Mouse (Mus musculus) neural tube, embryonic 15.5 days (tissue): ENCODE data around the gene Car10. TPM values are rescaled to one million over a fixed set of nuclear protein-coding genes. Genes with fewer than 3 reads are reported as not detected.
"Not testable (repeated sequence)": the region's sequence is repeated elsewhere in the genome, so short reads cannot be mapped to it uniquely, and the experiment has no call there.

Experiments used
- ATAC-seq: fragments of 200-750 bp; cut with Nextera tagmentation; 2 replicates; pipeline ENCODE4 v1.8.0; 2017; ENCODE audit warnings: mild to moderate bottlenecking, moderate TSS enrichment, moderate library complexity; ENCODE audit not compliant: low FRiP score
- H3K27ac ChIP-seq: fragments of 300-500 bp; sonication (generic); replicated peaks from 2 replicates; pipeline ENCODE4 v1.5.1; 2015; ENCODE audit warnings: mild to moderate bottlenecking, inconsistent platforms
- H3K27me3 ChIP-seq: fragments of 300-500 bp; sonication (generic); replicated peaks from 2 replicates; pipeline ENCODE4 v1.6.1; 2015; ENCODE audit warnings: inconsistent platforms
- H3K36me3 ChIP-seq: fragments of 300-500 bp; sonication (generic); 2 replicates; pipeline ENCODE4 v1.6.1; 2015; ENCODE audit warnings: inconsistent platforms
- H3K4me1 ChIP-seq: fragments of 300-500 bp; sonication (generic); 2 replicates; pipeline ENCODE4 v1.6.1; 2015; ENCODE audit warnings: inconsistent platforms
- H3K4me2 ChIP-seq: fragments of 300-500 bp; sonication (generic); 2 replicates; pipeline ENCODE4 v1.6.1; 2015; ENCODE audit warnings: inconsistent platforms, mild to moderate bottlenecking, moderate library complexity
- H3K4me3 ChIP-seq: fragments of 300-500 bp; sonication (generic); replicated peaks from 2 replicates; pipeline ENCODE4 v1.5.1; 2015; ENCODE audit warnings: mild to moderate bottlenecking, inconsistent platforms
- H3K9ac ChIP-seq: fragments of 300-500 bp; sonication (generic); replicated peaks from 2 replicates; pipeline ENCODE4 v1.6.1; 2015; ENCODE audit warnings: mild to moderate bottlenecking, inconsistent platforms
- H3K9me3 ChIP-seq: fragments of 300-500 bp; sonication (generic); replicated peaks from 2 replicates; pipeline ENCODE4 v1.6.1; 2016; ENCODE audit warnings: inconsistent platforms
- WGBS: fragments of 180-500 bp; shearing (Covaris S2); methylation state at CpG from one replicate; pipeline ENCODE4 v1.1.7; 2015; ENCODE audit warnings: mixed read lengths; 5-methylcytosine and 5-hydroxymethylcytosine counted together
- polyA plus RNA-seq: library from polyadenylated mRNA; unstranded; fragments of >200 nt; fragmentation: Nextera tagmentation; extraction: Ambion mirVana; gene quantifications from 2 replicates; pipeline ENCODE4 v1.2.1, GENCODE M21; 2015

The Car10 gene
- polyA plus RNA-seq, 1 experiment from 2014 or later = 69.1 TPM

DNA sequence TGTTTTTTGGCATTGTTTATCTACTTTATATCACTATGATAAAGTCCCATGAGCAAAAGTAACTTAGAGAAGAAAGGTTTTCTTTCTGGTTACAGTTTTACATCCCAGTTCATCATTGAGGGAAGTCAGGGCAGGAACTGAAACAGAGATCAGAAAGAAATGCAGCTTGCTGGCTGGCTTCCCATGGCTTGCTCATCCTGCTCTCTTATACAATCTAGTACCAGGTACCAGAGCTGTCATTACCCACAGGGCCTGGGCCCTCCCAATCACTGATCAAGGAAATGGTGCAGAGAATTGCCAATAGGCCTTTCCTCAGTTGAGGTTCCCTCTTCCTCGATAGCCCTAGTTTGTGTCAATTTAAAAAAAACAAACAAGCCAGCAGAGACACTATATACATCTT, 195.8 kb downstream of the Car10 start:
- H3K4me2 ChIP-seq = no peak overlapping the region
- no peak for ATAC-seq
- no peaks in the 10 kb centered on the region for H3K27me3 ChIP-seq
- no peak overlapping the region for H3K27ac ChIP-seq
- no peak overlapping the region for H3K4me3 ChIP-seq
- H3K4me1 ChIP-seq = no peaks in the 10 kb centered on the region
- H3K9ac ChIP-seq = no peak overlapping the region
- WGBS = 81% methylated on average over 1 of the region's 1 CpGs
- H3K9me3 ChIP-seq = no peaks in the 10 kb centered on the region
- no peaks in the 10 kb centered on the region for H3K36me3 ChIP-seq

DNA sequence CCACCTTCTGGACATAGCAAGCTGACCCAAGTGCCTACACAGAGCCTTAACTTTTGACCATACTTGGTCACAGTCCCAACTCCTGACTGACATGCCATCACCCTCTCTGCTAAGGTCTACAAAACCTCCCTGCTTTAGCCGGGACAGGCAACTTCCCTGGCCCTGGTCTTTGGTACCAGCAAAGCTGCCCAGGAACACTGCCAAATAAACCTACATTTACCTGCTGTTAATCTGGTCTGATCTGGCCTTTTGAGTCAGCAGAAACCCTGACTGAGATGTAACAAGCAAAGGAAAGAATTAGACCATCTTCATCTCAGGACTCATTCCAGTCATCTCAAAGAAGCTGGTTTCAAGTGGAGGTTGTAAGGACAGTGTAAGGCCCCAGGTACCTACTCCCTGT, 212.2 kb downstream of the Car10 start:
- H3K27me3 ChIP-seq = no peaks in the 10 kb centered on the region
- H3K9me3 ChIP-seq = no peaks in the 10 kb centered on the region
- 93% methylated on average over 1 of the region's 1 CpGs for WGBS
- no peaks in the 10 kb centered on the region for H3K36me3 ChIP-seq
- H3K4me2 ChIP-seq = no peak overlapping the region
- H3K9ac ChIP-seq = no peak overlapping the region
- H3K4me3 ChIP-seq = no peak overlapping the region
- H3K27ac ChIP-seq = no peak overlapping the region
- ATAC-seq = no peak
- no peaks in the 10 kb centered on the region for H3K4me1 ChIP-seq

DNA sequence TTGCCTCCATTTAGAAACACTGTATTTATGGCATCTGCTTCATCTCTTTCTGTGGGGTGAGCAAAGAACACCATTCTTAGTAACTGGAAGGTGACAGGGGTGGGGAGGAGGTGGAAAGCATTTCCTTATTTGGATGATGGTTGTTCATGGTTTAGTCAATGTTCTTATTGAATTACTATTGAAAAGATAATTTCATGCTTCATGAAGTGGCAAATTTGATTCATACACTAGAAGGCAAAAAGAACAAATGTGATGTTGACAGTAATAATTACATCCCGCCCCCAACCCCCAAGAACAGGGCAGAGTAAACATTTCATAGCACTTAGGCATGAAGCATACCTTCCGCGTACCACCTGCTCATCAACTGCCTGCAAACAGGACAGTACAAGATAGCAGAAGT, 239.9 kb downstream of the Car10 start:
- H3K27me3 ChIP-seq = no peaks in the 10 kb centered on the region
- H3K4me2 ChIP-seq = no peak overlapping the region
- H3K4me3 ChIP-seq = no peak overlapping the region
- WGBS = 81% methylated on average over 3 of the region's 3 CpGs
- H3K27ac ChIP-seq = no peak overlapping the region
- H3K36me3 ChIP-seq = no peaks in the 10 kb centered on the region
- H3K9ac ChIP-seq = no peak overlapping the region
- H3K4me1 ChIP-seq = no peaks in the 10 kb centered on the region
- ATAC-seq = no peak
- no peaks in the 10 kb centered on the region for H3K9me3 ChIP-seq

DNA sequence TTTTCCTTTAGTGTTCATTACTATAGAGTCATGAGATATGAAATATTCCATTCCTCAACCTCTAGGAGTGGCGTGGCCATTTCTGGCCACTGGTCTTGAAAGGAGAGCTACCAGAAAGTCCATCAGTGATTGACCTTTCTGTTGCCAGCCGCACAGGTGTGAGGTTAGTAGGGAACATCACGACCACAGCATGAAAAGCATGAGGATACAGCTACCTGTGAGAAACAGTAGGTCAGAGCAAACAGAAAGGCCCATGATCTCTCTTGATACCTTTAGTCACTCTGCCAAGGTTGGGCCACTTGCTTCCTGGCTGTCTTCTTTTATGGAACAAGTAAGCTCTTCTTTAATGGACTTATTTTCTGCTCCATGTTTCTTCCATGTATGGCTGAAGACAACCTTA, 246.1 kb downstream of the Car10 start:
- no peaks in the 10 kb centered on the region for H3K27me3 ChIP-seq
- no peaks in the 10 kb centered on the region for H3K36me3 ChIP-seq
- H3K4me2 ChIP-seq = no peak overlapping the region
- no peak for ATAC-seq
- H3K27ac ChIP-seq = no peak overlapping the region
- no peak overlapping the region for H3K4me3 ChIP-seq
- WGBS = 92% methylated on average over 3 of the region's 3 CpGs
- no peak overlapping the region for H3K9ac ChIP-seq
- H3K9me3 ChIP-seq = no peaks in the 10 kb centered on the region
- no peaks in the 10 kb centered on the region for H3K4me1 ChIP-seq

DNA sequence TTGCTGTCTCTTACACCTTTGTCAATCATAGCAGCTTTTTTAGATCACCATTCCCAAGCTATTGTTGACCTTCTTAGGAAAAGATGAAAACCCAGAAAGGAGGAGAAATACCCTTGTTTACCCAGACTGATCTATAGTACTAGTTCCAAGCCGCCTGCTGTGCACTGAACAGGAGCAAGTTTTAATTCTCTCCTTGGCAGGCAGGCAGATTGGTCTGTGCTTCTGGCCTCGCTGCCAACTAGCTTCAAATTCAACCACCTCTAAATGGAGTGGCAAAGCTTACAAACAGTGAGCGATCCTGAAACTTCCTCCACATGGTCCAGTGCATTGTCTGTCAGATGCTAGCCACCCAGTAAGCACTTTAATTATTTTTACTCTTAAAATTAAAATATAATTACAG, 247.0 kb downstream of the Car10 start:
- H3K4me1 ChIP-seq = no peaks in the 10 kb centered on the region
- no peak overlapping the region for H3K4me2 ChIP-seq
- H3K27ac ChIP-seq = no peak overlapping the region
- no peaks in the 10 kb centered on the region for H3K9me3 ChIP-seq
- no peaks in the 10 kb centered on the region for H3K36me3 ChIP-seq
- no peak overlapping the region for H3K4me3 ChIP-seq
- no peaks in the 10 kb centered on the region for H3K27me3 ChIP-seq
- WGBS = 74% methylated on average over 3 of the region's 3 CpGs
- H3K9ac ChIP-seq = no peak overlapping the region
- no peak for ATAC-seq

DNA sequence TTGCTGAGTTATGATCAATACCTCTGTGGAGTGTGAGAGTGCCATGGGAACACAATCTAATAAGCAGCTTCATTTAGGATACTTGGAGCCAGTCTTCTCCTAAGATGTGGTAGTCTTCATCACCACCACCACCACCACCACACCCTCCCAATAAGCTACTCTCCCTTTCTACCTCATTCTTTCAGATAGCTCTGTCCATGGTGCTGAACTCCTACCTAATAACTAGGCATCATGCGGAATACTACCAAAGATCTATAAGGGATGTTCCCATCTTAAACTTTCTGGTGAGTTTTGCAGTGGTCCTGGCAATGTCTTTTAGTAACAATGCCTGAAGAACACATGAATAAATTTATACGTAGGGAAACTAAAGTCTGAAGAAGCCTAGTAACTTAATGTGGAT, 263.7 kb downstream of the Car10 start:
- H3K27ac ChIP-seq = no peak overlapping the region
- H3K9me3 ChIP-seq = no peaks in the 10 kb centered on the region
- no peak overlapping the region for H3K4me2 ChIP-seq
- 72% methylated on average over 2 of the region's 2 CpGs for WGBS
- no peaks in the 10 kb centered on the region for H3K4me1 ChIP-seq
- no peaks in the 10 kb centered on the region for H3K27me3 ChIP-seq
- H3K4me3 ChIP-seq = no peak overlapping the region
- H3K9ac ChIP-seq = no peak overlapping the region
- H3K36me3 ChIP-seq = no peaks in the 10 kb centered on the region
- ATAC-seq = no peak

DNA sequence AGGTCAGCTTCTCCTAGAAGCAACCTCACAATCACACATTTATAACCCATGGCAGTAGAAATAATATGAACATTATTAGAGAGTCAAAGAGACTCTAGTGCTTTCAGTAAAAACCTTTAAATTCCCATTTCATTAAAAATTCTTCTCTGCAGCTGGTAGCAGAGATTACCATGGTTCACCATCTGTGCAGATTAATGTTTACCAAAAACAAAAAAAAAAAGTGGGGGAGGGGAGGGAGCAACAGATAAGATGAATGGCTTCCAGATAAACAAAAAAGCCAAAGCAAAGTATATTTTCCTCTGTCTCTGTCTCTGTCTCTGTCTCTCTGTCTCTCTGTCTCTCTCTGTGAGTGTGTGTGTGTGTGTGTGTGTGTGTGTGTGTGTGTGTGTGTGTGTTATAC, 266.3 kb downstream of the Car10 start:
- no peak overlapping the region for H3K9ac ChIP-seq
- no peak for ATAC-seq
- H3K36me3 ChIP-seq = no peaks in the 10 kb centered on the region
- H3K9me3 ChIP-seq = no peaks in the 10 kb centered on the region
- no peak overlapping the region for H3K27ac ChIP-seq
- H3K27me3 ChIP-seq = no peaks in the 10 kb centered on the region
- no peak overlapping the region for H3K4me3 ChIP-seq
- no peaks in the 10 kb centered on the region for H3K4me1 ChIP-seq
- no peak overlapping the region for H3K4me2 ChIP-seq

DNA sequence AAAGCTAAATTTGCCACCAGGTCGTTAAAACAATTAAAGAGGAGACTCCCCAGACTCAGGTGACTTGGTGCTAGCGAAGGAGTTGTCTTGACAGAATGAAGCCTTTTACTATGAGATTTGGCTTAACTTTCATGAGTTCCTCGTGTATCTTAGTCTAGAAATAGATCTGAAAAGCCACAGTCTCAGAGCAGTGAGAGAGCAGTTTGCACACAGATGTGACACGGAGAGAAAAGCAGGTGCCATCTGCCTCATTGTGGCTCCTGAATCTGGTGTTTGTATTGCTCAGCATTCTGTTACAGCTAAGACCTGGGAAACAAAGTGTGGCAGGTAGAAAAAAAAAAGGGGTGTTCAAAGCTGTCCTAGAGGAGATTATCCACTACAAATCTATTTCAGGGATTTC, 269.4 kb downstream of the Car10 start:
- WGBS = 61% methylated on average over 4 of the region's 4 CpGs
- Histone ChIP-seq H3K36me3 (no peaks in the 10 kb centered on the region), H3K9me3 (no peaks in the 10 kb centered on the region), H3K27ac (no peak overlapping the region), H3K4me2 (no peak overlapping the region), H3K9ac (no peak overlapping the region), H3K4me3 (no peak overlapping the region), H3K4me1 (no peaks in the 10 kb centered on the region), H3K27me3 (no peaks in the 10 kb centered on the region)
- ATAC-seq = no peak

DNA sequence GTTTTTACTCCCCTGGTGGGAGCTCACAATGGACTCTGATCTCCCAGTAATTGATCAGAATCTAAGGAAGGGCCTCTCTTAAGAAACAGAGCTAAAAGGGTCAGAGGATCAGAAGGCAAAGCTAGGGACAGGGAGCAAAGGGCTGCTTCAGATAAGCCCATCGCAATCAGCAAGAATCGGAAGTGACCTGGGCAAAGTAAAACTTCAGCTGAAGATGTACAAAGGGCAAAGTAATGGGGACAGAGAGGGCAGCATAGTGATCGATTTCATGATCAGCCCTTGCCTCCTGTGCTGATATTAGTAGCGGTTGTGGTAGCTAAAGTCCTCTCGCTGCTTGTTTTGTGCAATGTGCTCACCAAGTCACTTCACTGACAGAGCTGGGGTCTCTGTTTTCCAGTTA, 269.9 kb downstream of the Car10 start:
- H3K9ac ChIP-seq = no peak overlapping the region
- WGBS = 90% methylated on average over 5 of the region's 5 CpGs
- no peaks in the 10 kb centered on the region for H3K36me3 ChIP-seq
- no peaks in the 10 kb centered on the region for H3K27me3 ChIP-seq
- H3K4me3 ChIP-seq = no peak overlapping the region
- ATAC-seq = no peak
- H3K4me1 ChIP-seq = no peaks in the 10 kb centered on the region
- H3K27ac ChIP-seq = no peak overlapping the region
- H3K4me2 ChIP-seq = no peak overlapping the region
- H3K9me3 ChIP-seq = no peaks in the 10 kb centered on the region

DNA sequence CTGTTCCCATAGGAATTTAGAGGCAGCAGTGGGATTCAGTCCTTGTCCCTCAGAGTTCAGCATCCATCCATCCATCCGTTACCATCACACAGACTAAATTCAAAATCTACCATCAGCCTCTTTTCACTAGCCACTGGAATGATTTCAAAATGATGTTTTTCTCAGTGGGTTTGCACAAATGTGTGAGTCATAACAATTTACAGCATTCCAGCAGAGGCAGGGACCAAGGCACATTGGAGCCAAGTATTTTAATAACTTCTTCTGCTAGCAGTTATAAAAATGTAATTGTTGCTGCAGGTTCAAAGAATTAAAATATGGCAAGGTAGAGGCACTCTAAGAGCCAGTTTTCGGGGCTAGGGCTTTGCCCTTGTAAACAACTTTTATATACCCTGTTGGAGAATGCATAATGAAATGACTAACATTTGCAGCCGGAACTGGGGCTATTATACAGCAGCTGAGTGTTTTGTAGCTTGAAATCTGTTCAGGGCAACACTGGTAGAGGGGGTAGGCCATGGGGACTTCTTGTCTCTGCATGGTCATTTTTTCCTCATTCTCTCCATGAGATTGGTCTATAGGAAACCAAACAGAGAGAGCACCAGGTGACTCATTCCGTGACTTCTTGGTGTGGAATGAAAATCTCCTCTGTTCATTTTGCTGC, 276.0 kb downstream of the Car10 start:
- Histone ChIP-seq H3K9ac (no peak overlapping the region), H3K36me3 (no peaks in the 10 kb centered on the region), H3K27ac (peak overlapping the region; percentile 4; the same call in 1 of the 2 replicates), H3K27me3 (no peaks in the 10 kb centered on the region), H3K4me1 (no peaks in the 10 kb centered on the region; the same call in 1 of the 2 replicates), H3K4me3 (no peak overlapping the region), H3K4me2 (no peak overlapping the region), H3K9me3 (no peaks in the 10 kb centered on the region)
- ATAC-seq = no peak
- WGBS = 64% methylated on average over 4 of the region's 4 CpGs

DNA sequence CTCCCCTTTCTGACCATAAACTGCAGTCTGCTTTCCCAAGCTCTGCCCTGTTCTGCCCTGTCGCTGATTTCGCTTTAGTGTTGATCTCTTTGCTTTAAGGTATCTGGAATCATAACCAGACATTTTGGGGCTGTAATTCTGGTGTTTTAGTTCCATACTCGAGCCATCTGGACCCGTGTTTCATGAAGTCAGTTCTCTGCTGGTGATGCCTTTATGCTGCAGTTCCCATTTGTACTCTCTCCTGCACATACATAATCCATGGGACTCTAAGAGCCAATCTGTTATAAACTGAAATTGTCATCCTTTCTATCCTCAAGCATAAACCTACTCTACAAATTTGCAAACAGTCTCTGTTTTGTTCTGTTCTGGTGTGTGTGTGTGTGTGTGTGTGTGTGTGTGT, 293.3 kb downstream of the Car10 start:
- H3K27me3 ChIP-seq = no peaks in the 10 kb centered on the region
- WGBS = 82% methylated on average over 4 of the region's 4 CpGs
- H3K27ac ChIP-seq = no peak overlapping the region
- no peaks in the 10 kb centered on the region for H3K4me1 ChIP-seq
- H3K9ac ChIP-seq = no peak overlapping the region
- H3K4me3 ChIP-seq = no peak overlapping the region
- no peak for ATAC-seq
- H3K9me3 ChIP-seq = no peaks in the 10 kb centered on the region
- no peaks in the 10 kb centered on the region for H3K36me3 ChIP-seq
- H3K4me2 ChIP-seq = no peak overlapping the region

DNA sequence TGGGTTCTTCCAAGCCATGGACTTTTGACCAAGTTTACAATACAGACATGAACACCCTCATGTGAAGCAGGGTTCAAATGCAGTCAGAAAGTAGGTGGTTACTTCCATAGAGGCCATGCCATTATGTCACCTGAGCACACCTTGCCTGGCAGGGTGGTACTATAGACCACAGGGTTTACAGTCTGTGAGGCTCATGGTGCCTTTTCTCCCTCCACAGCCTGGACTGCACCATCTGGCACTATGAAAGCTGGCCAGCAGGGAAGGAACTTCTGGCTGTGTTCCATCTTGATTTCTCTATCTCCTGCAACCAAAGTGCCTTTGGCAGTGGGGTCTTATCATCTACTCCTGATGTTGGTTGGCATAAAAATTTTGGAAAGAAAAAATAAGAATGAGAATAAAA, 295.5 kb downstream of the Car10 start:
- H3K36me3 ChIP-seq, H3K4me1 ChIP-seq, H3K4me2 ChIP-seq, H3K27ac ChIP-seq, H3K9ac ChIP-seq, ATAC-seq, H3K4me3 ChIP-seq, H3K27me3 ChIP-seq, H3K9me3 ChIP-seq: not testable (repeated sequence)

DNA sequence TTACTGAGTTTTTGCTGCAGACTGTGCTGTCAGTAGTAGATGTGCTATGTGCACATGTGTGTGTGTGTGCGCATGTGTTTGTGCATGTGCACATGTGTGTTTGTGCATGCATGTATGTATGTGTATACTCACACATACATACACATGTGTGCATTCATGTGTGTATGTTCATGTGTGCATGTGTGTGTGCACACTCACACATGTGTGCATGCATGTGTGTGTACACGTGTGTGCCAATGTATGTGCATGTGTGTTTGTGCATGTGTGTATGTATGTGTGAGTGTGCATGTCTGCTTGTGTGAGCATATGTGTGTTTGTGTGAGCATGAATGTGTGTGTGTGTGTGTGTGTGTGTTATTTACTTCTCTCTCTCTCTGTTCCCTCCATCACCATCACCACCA, 298.5 kb downstream of the Car10 start:
- Histone ChIP-seq H3K4me3 (no peak overlapping the region), H3K27ac (no peak overlapping the region), H3K27me3 (no peaks in the 10 kb centered on the region), H3K9me3 (no peaks in the 10 kb centered on the region), H3K36me3 (no peaks in the 10 kb centered on the region), H3K4me2 (no peak overlapping the region), H3K4me1 (no peaks in the 10 kb centered on the region), H3K9ac (no peak overlapping the region)
- WGBS = 95% methylated on average over 2 of the region's 2 CpGs
- ATAC-seq = no peak
